Mouse (Mus musculus): ENCODE results near the gene Adamtsl5. TPM values are rescaled to one million over a fixed set of nuclear protein-coding genes. Genes with fewer than 3 reads are reported as not detected.

Adamtsl5 gene
- polyA plus RNA-seq, 1 experiment from 2014 or later, result 17.0 TPM

DNA sequence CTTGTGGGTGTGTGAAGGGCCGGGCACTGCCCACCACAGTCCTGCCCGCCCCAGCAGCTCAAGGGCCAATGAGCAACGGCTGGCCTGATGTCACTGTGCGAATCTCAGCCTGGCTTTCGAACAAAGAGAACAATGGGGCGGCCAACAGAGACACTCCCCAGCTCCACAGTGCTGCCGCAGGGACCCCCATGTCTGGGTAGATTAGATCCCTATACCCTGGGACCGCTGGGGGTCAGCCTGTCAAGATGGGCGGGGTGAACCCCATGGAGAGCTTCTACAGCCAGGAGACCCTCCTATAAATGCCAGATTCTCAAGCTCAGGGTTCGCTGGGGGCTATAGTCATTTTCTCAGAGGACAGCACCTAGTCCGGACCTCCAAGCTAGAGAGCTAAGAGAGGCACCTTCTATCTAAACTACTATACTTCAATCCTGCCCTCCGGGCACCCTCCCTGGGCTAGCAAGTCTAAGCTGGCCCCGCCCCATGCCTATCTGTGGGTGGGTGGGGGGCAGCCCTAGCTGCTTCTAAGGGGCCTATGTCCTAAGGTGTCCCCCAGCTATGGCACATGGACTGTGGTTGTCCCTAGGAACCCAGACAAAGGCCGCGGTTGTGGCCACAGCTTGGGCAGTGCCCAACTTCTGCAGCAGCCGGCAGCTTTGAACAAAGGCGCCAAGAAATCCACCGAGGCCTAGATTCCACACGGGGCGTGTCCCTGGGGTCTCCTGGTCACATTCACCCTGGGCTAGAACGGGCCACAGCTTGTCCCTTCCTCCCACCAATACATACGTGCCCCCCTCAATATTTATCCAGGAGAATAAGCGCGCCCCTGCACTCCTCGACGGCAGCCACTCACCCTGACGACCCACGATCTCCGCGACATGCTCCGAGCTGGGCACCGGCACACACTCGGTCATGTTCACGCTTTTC lies 37.9 kb upstream of the Adamtsl5 start:
- Histone ChIP-seq H3K4me3 (replicated peaks) (peak overlapping the region; percentile 87), H3K4me2 (peak overlapping the region; percentile 88), H3K4me1 (peaks cover 35% of the 10 kb centered on the region), H3K27me3 (replicated peaks) (no peaks in the 10 kb centered on the region), H3K9ac (peak overlapping the region; percentile 91), H3K9me3 (no peaks in the 10 kb centered on the region), H3K27ac (peak overlapping the region; percentile 77), H3K36me3 (peaks cover 19% of the 10 kb centered on the region)
- WGBS, result 3% methylated on average over 34 of the region's 34 CpGs
- peak; percentile 36 for ATAC-seq (ENCODE audit: insufficient read depth, low FRiP score, low read depth)

- H3K27me3 ChIP-seq (replicated peaks), result no peaks in the 10 kb centered on the region
- peak overlapping the region; percentile 88 for H3K4me2 ChIP-seq
- no peaks in the 10 kb centered on the region for H3K9me3 ChIP-seq
- H3K4me1 ChIP-seq, result peaks cover 31% of the 10 kb centered on the region
- H3K36me3 ChIP-seq, result peaks cover 19% of the 10 kb centered on the region
- H3K9ac ChIP-seq, result peak overlapping the region; percentile 91
- H3K27ac ChIP-seq, result no peak overlapping the region
- ATAC-seq (ENCODE audit: insufficient read depth, low FRiP score, low read depth), result no peak
- peak overlapping the region; percentile 87 for H3K4me3 ChIP-seq (replicated peaks)
- WGBS, result 24% methylated on average over 7 of the region's 7 CpGs
These were observed 37.1 kb upstream of the Adamtsl5 start for GRCm38 (mm10) chr10:80385310-80385709.

DNA sequence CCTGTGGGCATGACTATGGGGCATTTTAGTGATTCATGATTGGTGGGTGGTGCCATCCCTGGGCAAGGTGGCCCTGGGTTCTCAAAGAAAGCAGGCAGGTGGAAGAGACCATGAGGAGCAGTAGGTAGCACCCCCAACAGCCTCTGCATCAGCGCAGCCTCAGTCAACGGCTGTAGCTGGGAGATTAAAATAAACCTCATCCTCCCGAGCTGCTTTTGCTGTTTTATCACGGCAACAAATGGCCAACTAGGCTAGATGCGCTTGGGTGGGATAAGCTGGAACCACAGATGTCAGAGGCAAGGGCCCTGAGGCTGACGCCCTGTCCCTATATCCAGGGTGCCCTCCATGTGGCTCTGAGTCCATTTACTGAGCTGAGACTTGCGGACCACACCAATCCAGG lies 36.5 kb upstream of the Adamtsl5 start:
- Histone ChIP-seq H3K4me2 (peak overlapping the region; percentile 88), H3K36me3 (peaks cover 22% of the 10 kb centered on the region), H3K4me1 (peaks cover 31% of the 10 kb centered on the region), H3K27me3 (replicated peaks) (no peaks in the 10 kb centered on the region), H3K27ac (no peak overlapping the region), H3K9me3 (no peaks in the 10 kb centered on the region), H3K9ac (0 out of 2 replicates have a peak overlapping the region, but pooled peaks have one; percentile 9), H3K4me3 (replicated peaks) (peak overlapping the region; percentile 87)
- no peak for ATAC-seq (ENCODE audit: insufficient read depth, low FRiP score, low read depth)
- WGBS, result 68% methylated on average over 7 of the region's 7 CpGs

DNA sequence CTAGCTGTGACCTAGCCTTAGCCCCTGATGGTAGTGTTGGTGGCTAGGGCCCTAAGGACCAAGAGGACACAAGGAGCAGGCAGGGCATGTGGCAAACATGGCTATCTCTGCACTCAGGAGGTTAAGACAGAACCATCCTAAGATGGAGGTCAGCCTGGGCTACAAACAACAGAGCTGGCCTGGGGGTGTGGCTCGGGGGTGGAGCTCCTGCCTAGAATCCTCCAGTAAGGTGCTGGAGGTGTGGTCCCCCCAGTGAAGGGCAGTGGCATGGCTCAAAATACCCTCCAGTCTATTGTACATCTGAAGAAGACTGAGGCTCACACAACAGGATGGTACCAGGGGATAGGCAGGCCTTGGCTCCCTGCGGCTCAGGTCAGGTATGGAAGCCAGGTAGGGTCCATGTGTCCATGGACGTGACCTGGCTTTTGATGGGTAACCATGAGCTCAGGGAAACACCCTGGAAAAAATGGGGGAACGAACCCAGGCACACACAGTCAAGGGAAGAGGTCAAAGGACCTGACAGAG lies 36.0 kb upstream of the Adamtsl5 start:
- no peaks in the 10 kb centered on the region for H3K27me3 ChIP-seq (replicated peaks)
- no peak for ATAC-seq (ENCODE audit: insufficient read depth, low FRiP score, low read depth)
- no peak overlapping the region for H3K4me3 ChIP-seq (replicated peaks)
- peak overlapping the region; percentile 88 for H3K4me2 ChIP-seq
- H3K36me3 ChIP-seq, result peaks cover 26% of the 10 kb centered on the region
- 78% methylated on average over 4 of the region's 4 CpGs for WGBS
- H3K9me3 ChIP-seq, result no peaks in the 10 kb centered on the region
- H3K9ac ChIP-seq, result no peak overlapping the region
- H3K27ac ChIP-seq, result no peak overlapping the region
- H3K4me1 ChIP-seq, result peaks cover 31% of the 10 kb centered on the region

DNA sequence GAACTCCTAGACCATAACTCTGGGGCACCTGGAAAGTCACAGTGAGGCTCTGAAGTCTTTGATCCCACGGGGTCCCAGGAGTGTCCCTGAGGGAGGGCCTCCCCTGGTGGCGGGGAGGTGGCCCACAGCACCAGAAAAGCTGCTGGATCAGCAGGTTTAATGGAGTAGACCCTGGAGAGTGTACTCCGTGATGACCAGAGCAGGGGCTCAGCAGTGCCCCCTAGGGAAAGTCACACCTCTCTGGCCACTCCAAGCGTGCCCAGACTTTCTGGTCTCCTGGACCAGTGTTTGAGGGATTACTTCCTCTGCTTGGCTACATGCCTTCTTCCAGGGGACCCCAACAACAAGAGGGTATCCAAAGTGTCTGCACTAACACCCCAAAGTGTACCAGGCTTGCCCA lies 35.2 kb upstream of the Adamtsl5 start:
- Histone ChIP-seq H3K4me3 (replicated peaks) (no peak overlapping the region), H3K9ac (no peak overlapping the region)

DNA sequence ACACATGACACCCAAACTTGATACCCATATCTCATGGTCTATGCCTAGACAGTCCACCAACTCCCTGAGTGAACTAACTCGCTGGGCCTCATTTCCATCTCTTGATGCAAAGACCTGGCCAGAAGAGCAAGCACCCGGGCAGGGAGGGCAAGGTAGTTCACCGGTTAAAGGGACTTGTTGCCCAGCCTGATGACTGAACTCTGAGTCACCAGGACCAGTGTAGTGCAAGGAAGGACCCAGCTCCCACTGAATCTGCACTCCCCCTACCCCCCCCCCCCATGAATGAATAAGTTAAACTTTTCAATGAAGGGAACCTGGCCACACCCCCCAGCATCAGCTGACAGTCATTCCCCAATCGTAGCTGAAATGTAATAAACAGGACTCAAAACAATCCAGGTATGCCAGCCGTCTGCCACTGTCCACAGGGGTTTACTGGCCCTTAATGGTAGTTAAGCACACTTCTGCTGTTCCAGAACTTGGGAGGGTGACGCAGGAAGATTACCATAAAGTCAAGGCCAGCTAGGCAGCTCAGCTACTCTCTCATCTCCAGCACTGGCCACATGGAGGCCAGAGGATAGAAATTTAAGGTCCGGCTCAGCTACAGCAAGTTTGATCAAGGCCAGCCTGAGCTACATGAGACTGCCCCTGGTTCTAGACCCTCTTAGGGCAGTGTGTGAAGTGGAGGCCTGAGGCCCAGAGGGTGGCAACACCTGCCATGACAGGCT lies 34.6 kb upstream of the Adamtsl5 start:
- Histone ChIP-seq H3K4me1 (peaks cover 21% of the 10 kb centered on the region), H3K36me3 (peaks cover 26% of the 10 kb centered on the region), H3K9ac (no peak overlapping the region), H3K27ac (no peak overlapping the region), H3K27me3 (replicated peaks) (no peaks in the 10 kb centered on the region), H3K4me3 (replicated peaks) (no peak overlapping the region), H3K4me2 (no peak overlapping the region), H3K9me3 (no peaks in the 10 kb centered on the region)
- WGBS, result 81% methylated on average over 7 of the region's 7 CpGs
- ATAC-seq (ENCODE audit: insufficient read depth, low FRiP score, low read depth), result no peak

More for the DNA sequence above, 35.2 kb upstream of the Adamtsl5 start:
- H3K9me3 ChIP-seq, result no peaks in the 10 kb centered on the region
- ATAC-seq (ENCODE audit: insufficient read depth, low FRiP score, low read depth), result no peak
- no peak overlapping the region for H3K4me2 ChIP-seq
- H3K27me3 ChIP-seq (replicated peaks), result no peaks in the 10 kb centered on the region
- H3K27ac ChIP-seq, result no peak overlapping the region
- H3K36me3 ChIP-seq, result peaks cover 26% of the 10 kb centered on the region
- WGBS, result 58% methylated on average over 4 of the region's 4 CpGs
- peaks cover 27% of the 10 kb centered on the region for H3K4me1 ChIP-seq

GRCm38 (mm10) chr10:80377716-80378115 lies 29.5 kb upstream of the Adamtsl5 start:
- Histone ChIP-seq H3K4me1 (no peaks in the 10 kb centered on the region), H3K27ac (no peak overlapping the region), H3K4me3 (replicated peaks) (no peak overlapping the region), H3K9me3 (no peaks in the 10 kb centered on the region), H3K27me3 (replicated peaks) (no peaks in the 10 kb centered on the region), H3K4me2 (no peak overlapping the region), H3K9ac (no peak overlapping the region), H3K36me3 (peaks cover 26% of the 10 kb centered on the region)
- no peak for ATAC-seq (ENCODE audit: insufficient read depth, low FRiP score, low read depth)
- 45% methylated on average over 10 of the region's 10 CpGs for WGBS

DNA sequence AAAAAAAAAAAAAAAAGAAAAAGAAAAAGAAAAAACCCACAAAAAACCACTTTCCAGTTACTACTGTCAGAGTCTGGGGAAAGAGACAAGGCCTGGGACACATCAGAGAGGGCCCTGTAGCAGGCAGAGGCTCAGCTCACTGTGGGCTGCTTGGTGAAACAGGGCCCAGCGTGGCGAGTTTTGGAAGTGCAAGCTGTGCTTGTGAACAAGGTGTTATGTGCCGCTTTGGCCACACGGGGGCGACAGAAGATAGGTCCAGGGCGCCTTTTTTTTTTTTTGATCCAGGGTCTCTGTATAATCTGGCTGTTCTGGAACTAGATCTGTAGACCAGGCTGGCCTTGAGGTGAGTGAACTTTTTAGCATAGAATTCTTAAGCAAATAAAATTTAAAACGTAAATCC lies 27.9 kb upstream of the Adamtsl5 start:
- no peak overlapping the region for H3K27ac ChIP-seq
- H3K4me1 ChIP-seq, result no peaks in the 10 kb centered on the region
- no peaks in the 10 kb centered on the region for H3K27me3 ChIP-seq (replicated peaks)
- H3K9me3 ChIP-seq, result no peaks in the 10 kb centered on the region
- peaks cover 11% of the 10 kb centered on the region for H3K36me3 ChIP-seq
- no peak overlapping the region for H3K4me3 ChIP-seq (replicated peaks)
- WGBS, result 5% methylated on average over 7 of the region's 7 CpGs
- no peak for ATAC-seq (ENCODE audit: insufficient read depth, low FRiP score, low read depth)
- no peak overlapping the region for H3K4me2 ChIP-seq
- no peak overlapping the region for H3K9ac ChIP-seq

DNA sequence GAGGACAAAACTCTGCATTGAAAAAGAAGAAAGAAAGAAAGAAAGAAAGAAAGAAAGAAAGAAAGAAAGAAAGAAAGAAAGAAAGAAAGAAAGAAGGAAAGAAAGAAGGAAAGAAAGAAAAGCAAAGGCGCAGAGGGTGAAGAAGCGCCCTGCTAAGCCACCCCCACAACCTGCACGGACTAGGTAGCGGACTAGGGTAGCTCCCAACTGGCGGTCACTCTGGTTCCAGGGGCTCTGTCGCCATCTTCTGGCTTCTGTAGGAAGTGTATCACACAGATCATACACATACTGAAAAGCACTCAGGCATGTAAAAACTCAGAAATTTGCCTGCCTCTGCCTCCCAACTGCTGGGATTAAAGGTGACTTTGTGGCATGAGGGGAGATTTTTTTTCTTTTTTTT lies 25.9 kb upstream of the Adamtsl5 start:
- no peaks in the 10 kb centered on the region for H3K9me3 ChIP-seq
- no peak for ATAC-seq (ENCODE audit: insufficient read depth, low FRiP score, low read depth)
- 24% methylated on average over 6 of the region's 6 CpGs for WGBS
- H3K4me1 ChIP-seq, result no peaks in the 10 kb centered on the region
- no peak overlapping the region for H3K27ac ChIP-seq
- H3K36me3 ChIP-seq, result no peaks in the 10 kb centered on the region
- no peak overlapping the region for H3K4me3 ChIP-seq (replicated peaks)
- no peaks in the 10 kb centered on the region for H3K27me3 ChIP-seq (replicated peaks)
- H3K4me2 ChIP-seq, result no peak overlapping the region
- no peak overlapping the region for H3K9ac ChIP-seq

DNA sequence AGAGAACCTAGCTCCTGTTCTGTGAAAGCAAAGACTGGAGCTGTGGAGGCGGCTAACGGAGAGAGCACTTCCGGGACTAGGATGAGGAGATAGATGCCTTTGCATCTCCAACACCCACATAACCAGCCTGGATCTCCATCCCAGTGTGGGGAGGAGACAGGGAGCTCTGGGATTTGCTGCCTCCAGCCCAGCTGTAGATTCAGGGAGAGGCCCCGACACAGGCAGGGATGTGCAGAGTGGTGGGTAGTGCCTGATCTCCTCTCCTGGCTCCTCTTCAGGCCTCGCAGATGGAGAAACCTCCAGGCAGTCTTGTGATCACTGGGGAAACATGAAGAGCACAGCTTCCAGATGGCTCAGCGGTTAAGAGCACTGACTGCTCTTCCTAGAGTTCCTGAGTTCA lies 24.5 kb upstream of the Adamtsl5 start:
- 82% methylated on average over 6 of the region's 6 CpGs for WGBS
- no peak overlapping the region for H3K9ac ChIP-seq
- no peaks in the 10 kb centered on the region for H3K36me3 ChIP-seq
- no peaks in the 10 kb centered on the region for H3K4me1 ChIP-seq
- H3K27me3 ChIP-seq (replicated peaks), result no peaks in the 10 kb centered on the region
- H3K9me3 ChIP-seq, result no peaks in the 10 kb centered on the region
- ATAC-seq (ENCODE audit: insufficient read depth, low FRiP score, low read depth), result no peak
- H3K4me3 ChIP-seq (replicated peaks), result no peak overlapping the region
- H3K27ac ChIP-seq, result no peak overlapping the region
- H3K4me2 ChIP-seq, result no peak overlapping the region

GRCm38 (mm10) chr10:80371983-80372382 lies 23.8 kb upstream of the Adamtsl5 start:
- no peak overlapping the region for H3K9ac ChIP-seq
- H3K36me3 ChIP-seq, result no peaks in the 10 kb centered on the region
- no peaks in the 10 kb centered on the region for H3K27me3 ChIP-seq (replicated peaks)
- no peaks in the 10 kb centered on the region for H3K4me1 ChIP-seq
- H3K9me3 ChIP-seq, result no peaks in the 10 kb centered on the region
- no peak overlapping the region for H3K27ac ChIP-seq
- WGBS, result 49% methylated on average over 9 of the region's 9 CpGs
- H3K4me2 ChIP-seq, result peak overlapping the region; percentile 28
- no peak for ATAC-seq (ENCODE audit: insufficient read depth, low FRiP score, low read depth)
- H3K4me3 ChIP-seq (replicated peaks), result no peak overlapping the region

Data from stomach, embryonic 15.5 days (tissue).